Mouse (Mus musculus) limb, embryonic 13.5 days (tissue): ENCODE measurements around the gene Gapt. TPM values are rescaled to one million over a fixed set of nuclear protein-coding genes. Genes with fewer than 3 reads are reported as not detected.
"Not testable (repeated sequence)": the region's sequence is repeated elsewhere in the genome, so short reads cannot be mapped to it uniquely, and the experiment has no call there.

Experiments
- ATAC-seq: fragments of 200-750 bp; cut with Nextera tagmentation; 2 replicates; pipeline ENCODE4 v1.8.0; 2017; ENCODE audit warnings: low read depth, moderate number of reproducible peaks, moderate TSS enrichment; ENCODE audit not compliant: low FRiP score
- H3K27ac ChIP-seq: fragments of 300-500 bp; sonication (generic); 2 replicates; pipeline ENCODE4 v1.5.1; 2015; ENCODE audit warnings: inconsistent platforms, mild to moderate bottlenecking, moderate library complexity
- H3K27me3 ChIP-seq: fragments of 300-500 bp; sonication (generic); 2 replicates; pipeline ENCODE4 v1.6.1; 2015; ENCODE audit warnings: mild to moderate bottlenecking, inconsistent platforms
- H3K36me3 ChIP-seq: fragments of 300-500 bp; sonication (generic); 2 replicates; pipeline ENCODE4 v1.6.1; 2015; ENCODE audit warnings: inconsistent platforms, mild to moderate bottlenecking, moderate library complexity
- H3K4me1 ChIP-seq: fragments of 300-500 bp; sonication (generic); 2 replicates; pipeline ENCODE4 v1.6.1; 2015; ENCODE audit warnings: inconsistent platforms
- H3K4me2 ChIP-seq: fragments of 300-500 bp; sonication (generic); replicated peaks from 2 replicates; pipeline ENCODE4 v1.6.1; 2015; ENCODE audit warnings: inconsistent platforms, mild to moderate bottlenecking, moderate library complexity
- H3K4me3 ChIP-seq: fragments of 300-500 bp; sonication (generic); 2 replicates; pipeline ENCODE4 v1.5.1; 2015; ENCODE audit warnings: moderate library complexity, mild to moderate bottlenecking, inconsistent platforms
- H3K9ac ChIP-seq: fragments of 300-500 bp; sonication (generic); 2 replicates; pipeline ENCODE4 v1.6.1; 2015; ENCODE audit warnings: mild to moderate bottlenecking, inconsistent platforms
- H3K9me3 ChIP-seq: fragments of 300-500 bp; sonication (generic); 2 replicates; pipeline ENCODE4 v1.6.1; 2016; ENCODE audit warnings: inconsistent platforms
- WGBS: fragments of 180-500 bp; shearing (Covaris S2); methylation state at CpG from one replicate; pipeline ENCODE4 v1.1.7; 2015; 5-methylcytosine and 5-hydroxymethylcytosine counted together
- polyA plus RNA-seq: library from polyadenylated mRNA; unstranded; fragments of >200 nt; fragmentation: Nextera tagmentation; extraction: Ambion mirVana; gene quantifications from 2 replicates; pipeline ENCODE4 v1.2.1, GENCODE M21; 2015

Gene Gapt
- 0.11 and 0.15 TPM in 2 replicates for polyA plus RNA-seq

DNA sequence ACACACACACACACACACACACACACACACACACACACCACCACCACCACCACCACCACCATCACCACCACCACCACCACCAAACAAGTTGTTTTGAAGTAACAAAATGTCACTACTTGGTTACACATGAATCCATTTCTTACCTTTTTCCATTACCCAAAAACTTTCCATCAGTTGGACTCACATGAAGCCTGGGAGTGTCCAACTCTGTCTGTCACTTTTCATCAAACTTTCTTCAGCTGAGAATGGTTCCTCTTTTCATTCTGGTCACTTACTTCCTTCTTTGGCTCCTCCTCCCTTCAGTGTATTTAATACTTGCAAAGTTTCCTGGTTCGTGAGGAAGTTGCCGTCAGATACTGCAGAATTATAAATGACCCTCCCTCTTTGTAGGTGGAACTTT, at the start of gene Gapt:
Gene Gapt (minus strand): TSS at position 259 of the 400 bp plus-strand sequence.
- Histone ChIP-seq H3K27me3 (no peaks in the 10 kb centered on the region), H3K4me1 (no peaks in the 10 kb centered on the region), H3K36me3 (no peaks in the 10 kb centered on the region), H3K4me3 (no peak within 1 kb of the TSS), H3K9me3 (no peaks in the 10 kb centered on the region), H3K27ac (no peak within 1 kb of the TSS), H3K9ac (no peak within 1 kb of the TSS), H3K4me2 (no peak within 1 kb of the TSS)
- WGBS = 87% methylated on average over 2 of the region's 2 CpGs
- ATAC-seq = no peak

DNA sequence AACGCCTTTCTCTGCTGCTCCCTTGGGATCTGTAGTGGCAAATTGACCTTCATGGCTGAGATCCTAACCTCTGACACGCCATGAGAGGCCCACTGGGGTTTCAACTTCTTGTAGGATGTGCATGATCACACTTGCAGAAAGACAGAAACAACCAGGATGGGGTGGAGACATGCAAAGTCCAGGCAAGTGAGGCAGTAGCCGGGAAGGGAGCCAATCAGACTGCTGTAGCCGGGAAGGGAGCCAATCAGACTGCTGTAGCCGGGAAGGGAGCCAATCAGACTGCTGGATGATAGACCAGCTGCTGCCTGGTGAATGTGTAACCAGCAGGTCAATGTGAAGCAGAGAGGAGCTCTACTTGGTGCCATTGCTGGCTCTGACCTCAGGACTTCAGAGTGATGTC, 49.2 kb upstream of the Gapt start:
- 88% methylated on average over 5 of the region's 5 CpGs for WGBS
- Histone ChIP-seq H3K9ac (no peak overlapping the region), H3K27me3 (no peaks in the 10 kb centered on the region), H3K36me3 (peaks cover 4% of the 10 kb centered on the region), H3K4me1 (0 out of 2 replicates have a peak, but pooled peaks cover under 1% of the 10 kb centered on the region), H3K4me3 (no peak overlapping the region), H3K4me2 (no peak overlapping the region), H3K9me3 (no peaks in the 10 kb centered on the region), H3K27ac (no peak overlapping the region)
- no peak for ATAC-seq

DNA sequence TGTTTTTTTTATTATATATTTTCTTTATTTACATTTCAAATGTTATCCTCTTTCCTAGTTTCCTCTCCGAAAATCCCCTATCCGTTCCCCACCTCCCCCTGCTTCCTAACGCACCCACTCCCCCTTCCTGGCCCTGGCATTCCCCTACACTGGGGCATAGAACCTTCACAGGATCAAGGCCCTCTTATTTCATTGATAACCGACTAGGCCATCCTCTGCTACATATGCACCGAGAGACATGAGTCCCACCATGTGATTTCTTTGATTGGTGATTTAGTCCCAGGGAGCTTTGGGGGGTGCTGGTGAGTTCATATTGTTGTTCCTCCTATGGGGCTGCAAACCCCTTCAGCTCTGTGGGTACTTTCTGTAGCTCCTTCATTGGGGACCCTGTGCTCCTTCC, 47.7 kb upstream of the Gapt start:
- not testable (repeated sequence) for H3K4me1 ChIP-seq, H3K9ac ChIP-seq, H3K9me3 ChIP-seq, H3K27me3 ChIP-seq, ATAC-seq, H3K4me2 ChIP-seq, H3K27ac ChIP-seq, H3K4me3 ChIP-seq
- H3K36me3 ChIP-seq = peaks cover 18% of the 10 kb centered on the region
- 86% methylated on average over 5 of the region's 5 CpGs for WGBS

DNA sequence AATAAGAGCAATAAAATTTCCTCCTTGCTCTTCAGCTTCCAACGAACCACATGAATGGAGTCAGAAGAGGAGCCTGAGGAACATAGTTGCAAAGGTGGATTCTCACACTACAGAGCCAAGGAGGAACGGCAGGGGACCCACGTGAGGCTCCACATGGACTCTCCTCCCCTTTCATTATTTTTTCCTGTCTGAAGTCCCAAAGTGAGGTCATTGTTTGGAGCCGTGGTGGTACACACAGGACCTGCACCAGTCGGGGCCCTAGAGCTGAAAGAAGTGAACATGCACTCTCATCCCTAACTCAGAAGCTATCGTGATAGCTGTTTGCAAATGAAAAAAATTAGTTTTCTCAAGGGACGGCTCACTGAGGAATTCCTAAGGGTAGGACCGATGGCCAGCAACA, 47.1 kb upstream of the Gapt start:
- Histone ChIP-seq H3K4me3 (no peak overlapping the region), H3K27me3 (no peaks in the 10 kb centered on the region), H3K36me3 (peaks cover 25% of the 10 kb centered on the region), H3K4me1 (0 out of 2 replicates have a peak, but pooled peaks cover 2% of the 10 kb centered on the region), H3K27ac (no peak overlapping the region), H3K9me3 (peaks cover 1% of the 10 kb centered on the region), H3K9ac (no peak overlapping the region), H3K4me2 (no peak overlapping the region)
- WGBS = 82% methylated on average over 8 of the region's 8 CpGs
- no peak for ATAC-seq

DNA sequence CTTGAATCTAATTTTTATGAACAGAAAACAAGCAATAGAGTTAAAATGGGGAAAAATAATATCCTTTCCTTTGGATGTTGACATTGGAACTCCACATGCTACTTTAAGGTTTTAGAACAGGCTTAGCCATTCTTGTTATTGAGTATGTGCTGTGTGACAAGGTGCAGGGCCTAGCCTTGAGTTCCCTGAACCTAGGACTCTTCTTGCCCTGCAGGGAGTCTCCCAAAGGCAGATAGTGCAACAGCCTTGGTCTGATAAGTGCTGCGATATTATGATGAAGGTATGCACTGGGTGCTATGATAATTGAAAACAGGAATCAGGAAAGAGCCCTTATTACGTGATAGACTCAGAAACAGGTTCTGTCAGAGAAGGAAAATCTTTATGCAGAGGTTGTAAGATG, 44.9 kb upstream of the Gapt start:
- peaks cover 5% of the 10 kb centered on the region for H3K9me3 ChIP-seq
- 80% methylated on average over 2 of the region's 2 CpGs for WGBS
- H3K36me3 ChIP-seq = peaks cover 44% of the 10 kb centered on the region
- no peak overlapping the region for H3K27ac ChIP-seq
- H3K27me3 ChIP-seq = no peaks in the 10 kb centered on the region
- no peak for ATAC-seq
- peaks cover 21% of the 10 kb centered on the region for H3K4me1 ChIP-seq
- H3K4me2 ChIP-seq = no peak overlapping the region
- H3K4me3 ChIP-seq = no peak overlapping the region
- no peak overlapping the region for H3K9ac ChIP-seq

DNA sequence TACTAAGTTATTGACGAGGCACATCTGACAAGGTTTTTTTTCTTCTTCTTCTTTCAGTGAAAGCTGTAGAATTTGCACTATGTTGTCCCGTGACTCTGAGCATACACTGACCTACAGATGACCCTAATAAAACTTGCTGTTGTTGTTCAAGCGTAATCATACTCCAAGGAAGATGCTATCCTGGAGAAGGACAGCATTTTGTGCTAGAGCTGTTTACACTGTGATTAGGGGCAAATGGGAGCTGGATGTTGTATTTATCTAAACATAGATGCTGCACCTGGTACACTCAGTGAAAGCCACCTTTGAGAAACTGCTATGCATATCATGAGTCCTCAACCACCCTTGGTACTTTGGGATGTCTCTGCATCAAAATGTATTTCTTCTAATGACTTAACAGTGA, 44.4 kb upstream of the Gapt start:
- H3K27ac ChIP-seq = no peak overlapping the region

DNA sequence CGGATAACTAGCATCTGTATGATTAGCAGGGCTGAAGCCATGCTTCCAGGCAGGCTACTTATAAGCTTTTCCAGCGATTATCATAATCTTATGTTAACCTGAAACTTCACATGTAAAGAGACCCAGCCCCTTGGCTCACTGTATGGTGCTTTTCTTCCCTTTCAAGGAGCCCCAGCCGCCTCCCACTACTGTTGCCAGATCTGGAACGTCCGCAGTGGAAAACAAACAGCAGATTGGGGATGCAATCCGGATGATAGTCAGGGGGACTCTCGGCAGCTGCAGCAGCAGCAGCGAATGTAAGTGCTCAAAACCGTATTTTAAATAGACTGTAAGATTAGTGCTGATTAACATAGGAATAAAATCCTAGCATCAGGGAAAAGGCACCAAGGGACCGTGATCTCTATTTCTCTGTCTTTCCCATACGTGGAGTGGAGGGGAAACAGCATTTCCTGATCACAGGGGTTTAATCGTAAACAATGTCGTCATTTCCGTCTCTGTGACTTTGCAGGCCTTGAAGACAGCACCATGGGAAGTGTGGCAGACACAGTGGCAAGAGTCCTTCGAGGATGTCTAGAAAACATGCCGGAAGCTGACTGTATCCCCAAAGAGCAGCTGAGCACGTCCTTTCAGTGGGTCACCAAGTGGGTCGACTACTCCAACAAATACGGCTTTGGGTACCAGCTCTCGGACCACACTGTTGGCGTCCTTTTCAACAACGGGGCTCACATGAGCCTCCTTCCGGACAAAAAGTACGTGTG, 41.7 kb upstream of the Gapt start:
- Histone ChIP-seq H3K27ac (peak overlapping the region; percentile 39; the same call in 1 of the 2 replicates), H3K9me3 (peaks cover 5% of the 10 kb centered on the region), H3K9ac (peak overlapping the region; percentile 50), H3K36me3 (peaks cover 45% of the 10 kb centered on the region), H3K4me2 (peak overlapping the region; percentile 98), H3K27me3 (no peaks in the 10 kb centered on the region), H3K4me3 (peak overlapping the region; percentile 78), H3K4me1 (peaks cover 23% of the 10 kb centered on the region)
- WGBS = 77% methylated on average over 24 of the region's 24 CpGs
- no peak for ATAC-seq

More for the DNA sequence above, 44.4 kb upstream of the Gapt start:
- Histone ChIP-seq H3K4me2 (no peak overlapping the region), H3K36me3 (peaks cover 45% of the 10 kb centered on the region), H3K9me3 (peaks cover 5% of the 10 kb centered on the region), H3K9ac (no peak overlapping the region), H3K4me3 (no peak overlapping the region), H3K4me1 (peaks cover 23% of the 10 kb centered on the region), H3K27me3 (no peaks in the 10 kb centered on the region)
- no peak for ATAC-seq
- WGBS = 72% methylated on average over 3 of the region's 3 CpGs

DNA sequence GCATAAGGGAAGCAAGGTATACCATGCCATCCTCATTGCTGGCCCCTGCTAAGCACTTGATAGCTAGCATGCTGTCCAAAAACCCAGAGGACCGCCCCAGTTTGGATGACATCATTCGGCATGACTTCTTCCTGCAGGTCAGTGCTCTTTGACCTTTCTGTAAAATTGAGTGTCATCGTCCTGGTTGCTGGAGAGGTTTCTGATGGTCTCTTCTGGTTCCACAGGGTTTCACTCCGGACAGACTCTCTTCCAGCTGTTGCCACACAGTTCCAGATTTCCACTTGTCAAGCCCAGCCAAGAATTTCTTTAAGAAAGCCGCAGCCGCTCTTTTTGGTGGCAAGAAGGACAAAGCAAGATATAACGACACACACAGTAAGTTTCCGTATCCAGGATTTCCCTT, 40.8 kb upstream of the Gapt start:
- H3K27ac ChIP-seq = no peak overlapping the region
- H3K9me3 ChIP-seq = peaks cover 5% of the 10 kb centered on the region
- H3K36me3 ChIP-seq = peaks cover 45% of the 10 kb centered on the region
- ATAC-seq = no peak
- H3K27me3 ChIP-seq = no peaks in the 10 kb centered on the region
- peak overlapping the region; percentile 78 for H3K4me3 ChIP-seq
- 82% methylated on average over 8 of the region's 8 CpGs for WGBS
- peaks cover 24% of the 10 kb centered on the region for H3K4me1 ChIP-seq
- H3K9ac ChIP-seq = peak overlapping the region; percentile 50; the same call in 1 of the 2 replicates
- H3K4me2 ChIP-seq = peak overlapping the region; percentile 98

DNA sequence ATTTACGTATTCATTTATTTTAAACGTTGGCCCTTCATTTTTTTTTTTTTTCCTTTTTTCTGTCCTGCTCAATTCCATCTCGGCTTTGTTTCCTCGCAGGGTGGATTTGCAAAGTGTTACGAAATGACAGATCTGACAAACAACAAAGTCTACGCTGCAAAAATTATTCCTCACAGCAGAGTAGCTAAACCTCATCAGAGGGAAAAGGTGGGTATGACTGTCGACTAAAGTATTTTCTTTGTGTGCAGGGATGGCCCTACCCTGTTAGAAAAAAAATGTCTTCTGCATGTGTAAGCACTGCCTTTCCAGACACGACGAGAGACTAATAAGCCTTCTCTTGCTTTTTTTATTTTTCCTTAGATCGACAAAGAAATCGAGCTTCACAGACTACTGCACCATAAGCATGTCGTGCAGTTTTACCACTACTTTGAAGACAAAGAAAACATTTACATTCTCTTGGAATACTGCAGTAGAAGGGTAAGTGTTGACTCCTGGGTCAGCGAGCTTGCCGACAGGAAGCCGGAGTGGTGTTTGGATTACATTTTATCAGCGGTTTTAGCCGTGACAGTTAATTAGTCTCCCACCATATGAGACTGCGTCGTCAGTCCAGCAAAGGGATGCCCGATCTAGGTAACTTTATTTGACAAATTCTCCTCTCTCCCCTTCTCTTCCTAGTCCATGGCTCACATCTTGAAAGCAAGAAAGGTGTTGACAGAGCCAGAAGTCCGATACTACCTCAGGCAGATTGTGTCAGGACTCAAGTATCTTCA, 39.1 kb upstream of the Gapt start:
- Histone ChIP-seq H3K9me3 (peaks cover 5% of the 10 kb centered on the region), H3K4me1 (peaks cover 26% of the 10 kb centered on the region), H3K4me3 (peak overlapping the region; percentile 78), H3K27me3 (no peaks in the 10 kb centered on the region), H3K9ac (peak overlapping the region; percentile 91), H3K27ac (peak overlapping the region; percentile 85; the same call in 1 of the 2 replicates), H3K4me2 (peak overlapping the region; percentile 98), H3K36me3 (peaks cover 41% of the 10 kb centered on the region)
- no peak for ATAC-seq
- WGBS = 5% methylated on average over 21 of the region's 21 CpGs

DNA sequence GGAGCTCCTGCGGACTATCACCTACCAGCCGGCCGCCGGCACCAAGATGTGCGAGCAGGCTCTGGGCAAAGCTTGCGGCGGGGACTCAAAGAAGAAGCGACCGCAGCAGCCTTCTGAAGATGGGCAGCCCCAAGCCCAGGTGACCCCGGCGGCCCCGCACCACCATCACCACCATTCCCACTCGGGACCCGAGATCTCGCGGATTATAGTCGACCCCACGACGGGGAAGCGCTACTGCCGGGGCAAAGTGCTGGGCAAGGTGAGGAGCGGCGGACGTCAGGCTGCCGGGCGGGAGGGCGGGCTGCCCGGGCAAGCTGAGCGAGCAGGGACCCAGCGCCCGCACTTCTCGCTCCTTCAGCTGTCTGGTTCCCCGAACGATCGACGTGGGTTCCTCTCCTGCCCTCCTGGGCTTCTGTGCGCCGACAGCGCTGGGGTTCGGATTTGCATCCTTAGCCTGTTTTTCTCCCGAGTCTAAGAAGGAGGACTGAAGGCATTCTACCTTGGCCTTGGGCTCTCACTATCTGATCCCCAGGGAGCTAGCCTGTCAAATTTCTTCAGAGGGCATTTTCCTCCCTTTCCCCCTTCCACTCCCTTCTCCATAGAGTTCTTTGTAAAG, 38.3 kb upstream of the Gapt start:
- peaks cover 5% of the 10 kb centered on the region for H3K9me3 ChIP-seq
- WGBS = under 1% methylated on average over 41 of the region's 41 CpGs
- no peaks in the 10 kb centered on the region for H3K27me3 ChIP-seq
- peak overlapping the region; percentile 98 for H3K4me2 ChIP-seq
- H3K9ac ChIP-seq = peak overlapping the region; percentile 91
- peaks cover 25% of the 10 kb centered on the region for H3K4me1 ChIP-seq
- ATAC-seq = peak; percentile 10; the same call in 1 of the 2 replicates
- peak overlapping the region; percentile 78 for H3K4me3 ChIP-seq
- peaks cover 32% of the 10 kb centered on the region for H3K36me3 ChIP-seq
- H3K27ac ChIP-seq = peak overlapping the region; percentile 85

DNA sequence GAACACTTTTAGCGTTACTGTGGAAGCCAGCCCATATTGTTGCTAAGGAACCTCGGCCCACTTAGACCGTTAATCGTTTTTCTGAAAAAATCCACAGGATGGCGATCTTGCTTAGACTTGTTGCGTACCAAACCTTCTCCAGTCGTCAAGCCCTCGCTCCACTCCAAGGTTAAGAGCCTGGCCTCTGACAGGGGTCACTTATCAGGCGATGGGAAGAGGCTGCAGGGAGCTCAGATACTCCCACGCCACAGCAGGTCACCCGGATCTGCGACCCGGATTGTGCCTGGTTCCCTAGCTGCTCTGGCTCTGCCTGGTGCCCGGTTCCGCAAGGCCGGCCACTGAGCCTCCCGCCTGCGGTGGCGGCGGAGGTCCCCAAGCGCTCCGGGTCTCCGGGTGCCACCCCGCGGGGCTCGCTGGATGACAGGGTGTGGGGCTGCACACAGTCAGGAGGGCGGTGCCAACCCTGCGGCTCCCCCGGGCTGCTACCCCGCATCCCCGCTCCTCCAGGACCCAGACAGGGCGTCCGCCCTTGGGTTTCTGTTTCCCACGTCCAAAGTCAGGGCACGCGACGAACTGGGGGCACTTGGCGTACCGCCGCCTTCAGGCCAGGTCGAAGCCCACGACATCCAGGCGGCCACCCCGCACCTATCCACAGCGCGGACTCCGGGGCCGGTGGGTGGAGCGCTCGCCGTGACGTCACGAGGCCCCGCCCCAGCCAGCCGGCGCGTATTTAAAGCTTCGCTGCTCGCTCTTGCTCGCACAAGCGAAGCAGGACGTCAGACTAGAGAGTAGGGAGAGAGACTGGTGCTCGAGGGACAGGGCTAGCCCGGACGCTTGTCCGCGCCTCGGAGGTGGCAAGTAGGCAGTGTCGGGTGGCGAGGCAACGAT, 37.5 kb upstream of the Gapt start, which contains the start of gene Plk2:
Gene Plk2 (plus strand): TSS at position 756 of the 888 bp plus-strand sequence.
- Histone ChIP-seq H3K27ac (peak within 1 kb of the TSS; percentile 85), H3K36me3 (peaks cover 25% of the 10 kb centered on the region), H3K9ac (peak within 1 kb of the TSS; percentile 91), H3K4me1 (peaks cover 25% of the 10 kb centered on the region), H3K4me3 (peak within 1 kb of the TSS; percentile 78), H3K9me3 (peaks cover 9% of the 10 kb centered on the region), H3K4me2 (peak within 1 kb of the TSS; percentile 98), H3K27me3 (no peaks in the 10 kb centered on the region)
- under 1% methylated on average over 71 of the region's 71 CpGs for WGBS
- peak; percentile 92 for ATAC-seq
